Mouse (Mus musculus) large intestine, adult 2 months (tissue): ENCODE results near the gene Zswim4. TPM values are rescaled to one million over a fixed set of nuclear protein-coding genes. Genes with fewer than 3 reads are reported as not detected.

Source experiments
- DNase-seq: peaks from one replicate; pipeline ENCODE4 v3.0.0-alpha.2; 2012; ENCODE audit warnings: low read depth, low spot score
- WGBS: fragments of 180-500 bp; shearing (Covaris S2); methylation state at CpG from one replicate; pipeline ENCODE4 v1.1.7; 2018; 5-methylcytosine and 5-hydroxymethylcytosine counted together
- polyA plus RNA-seq: library from polyadenylated mRNA; depleted of rRNA; stranded (reverse); fragments of >200 nt; gene quantifications from 2 replicates; pipeline ENCODE4 v1.2.3, GENCODE M21; 2012

Zswim4 gene
- polyA plus RNA-seq, 1 experiment = 10.4 TPM

DNA sequence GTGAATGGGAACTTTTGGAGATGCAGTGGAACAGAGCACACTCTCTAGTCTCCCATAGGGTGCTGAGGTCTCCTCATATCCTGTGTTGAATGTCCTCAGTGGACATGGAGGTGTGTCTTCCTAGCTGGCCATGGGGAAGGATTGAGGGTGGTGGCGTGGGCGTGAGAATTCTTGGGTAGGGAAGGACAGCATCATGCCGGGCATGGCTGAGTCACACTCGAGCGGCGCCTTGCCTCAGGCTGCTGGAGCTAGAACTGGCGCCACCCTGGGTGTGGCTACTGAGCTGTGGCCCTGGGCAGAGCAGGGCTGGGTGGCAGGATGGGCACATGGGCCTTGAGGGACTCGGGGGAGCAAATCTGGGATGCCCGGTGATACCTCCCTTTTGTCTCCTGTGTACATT is 34.4 kb downstream of the Zswim4 start:
- no peak for DNase-seq
- WGBS = 8% methylated on average over 9 of the region's 9 CpGs

DNA sequence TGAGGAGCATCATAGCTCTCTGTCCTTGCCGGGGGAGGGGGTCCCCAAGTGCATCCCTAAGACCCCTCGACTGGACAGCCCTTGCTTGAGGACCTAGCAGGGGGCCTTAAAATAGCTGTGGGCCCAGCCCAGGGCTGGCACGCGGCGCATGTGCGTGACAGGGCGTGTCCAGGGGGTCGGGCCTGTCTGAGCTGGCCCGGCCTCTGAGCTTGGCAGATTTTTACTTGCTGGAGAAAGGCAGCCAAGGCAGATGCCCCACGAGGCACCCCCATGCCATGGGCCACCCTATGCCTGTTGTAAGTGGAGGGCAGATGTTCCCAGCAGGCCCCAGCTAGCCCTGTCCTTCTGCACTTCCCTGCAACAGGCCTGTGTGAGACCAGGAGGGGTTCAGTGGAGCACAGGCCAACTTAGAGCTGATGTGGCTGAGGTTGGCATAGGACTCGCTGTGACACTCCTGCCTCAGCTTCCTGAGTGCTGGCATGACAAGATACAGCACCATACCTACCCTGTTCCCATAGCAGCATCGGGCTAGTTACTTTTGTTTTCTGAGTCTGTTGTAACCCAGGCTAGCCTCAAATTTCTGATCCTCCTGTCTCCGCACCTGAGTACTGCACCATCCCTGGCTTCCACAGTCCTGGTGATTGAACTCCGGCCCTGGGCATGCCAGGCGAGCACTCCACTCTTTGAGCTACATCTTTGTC is 35.2 kb downstream of the Zswim4 start:
- DNase-seq = no peak
- 22% methylated on average over 15 of the region's 15 CpGs for WGBS

DNA sequence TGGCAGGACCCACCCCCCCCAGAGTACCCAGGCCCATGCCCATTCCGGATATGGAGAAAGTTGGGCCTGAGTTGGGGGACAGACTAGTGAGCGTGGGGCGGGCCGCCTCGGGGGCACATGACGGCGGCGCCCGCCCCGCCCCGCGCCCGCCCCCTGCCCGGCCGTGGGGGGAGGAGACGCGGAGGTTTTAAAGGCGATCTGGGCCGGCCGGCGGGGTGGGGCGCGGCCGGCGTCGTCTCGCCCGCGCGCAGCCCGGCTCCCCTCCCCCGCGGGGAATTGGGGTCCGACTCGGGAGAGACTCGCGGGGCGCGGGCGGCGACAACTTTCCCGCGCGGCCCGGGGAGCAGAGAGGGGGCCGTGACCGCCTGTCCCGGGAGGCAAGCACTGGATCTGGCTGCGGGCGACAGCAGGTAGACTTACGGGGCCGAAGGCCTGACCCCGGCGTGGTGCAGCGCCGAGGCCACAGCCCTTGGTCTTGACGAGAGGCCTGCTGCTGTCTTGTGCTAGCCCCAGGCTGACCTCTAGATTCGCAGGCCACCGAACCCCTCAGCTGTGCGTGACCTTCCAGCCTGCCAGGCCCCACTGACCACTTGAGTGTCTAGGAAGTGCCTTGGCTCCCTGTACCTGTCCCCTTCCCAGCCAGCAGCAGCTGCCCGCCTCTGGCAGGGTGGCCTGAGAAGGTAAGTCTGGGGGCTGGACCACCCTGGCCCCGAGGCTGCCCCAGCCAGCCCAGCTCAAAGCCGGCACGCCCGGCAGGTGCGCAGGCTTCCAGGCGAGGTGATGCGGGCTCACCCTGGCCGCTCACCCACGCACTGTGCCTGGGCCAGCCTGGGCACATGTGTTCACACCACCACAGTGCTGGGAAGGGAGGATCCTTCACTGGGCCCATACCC is 36.0 kb downstream of the Zswim4 start:
- WGBS = 2% methylated on average over 70 of the region's 70 CpGs
- DNase-seq = no peak

DNA sequence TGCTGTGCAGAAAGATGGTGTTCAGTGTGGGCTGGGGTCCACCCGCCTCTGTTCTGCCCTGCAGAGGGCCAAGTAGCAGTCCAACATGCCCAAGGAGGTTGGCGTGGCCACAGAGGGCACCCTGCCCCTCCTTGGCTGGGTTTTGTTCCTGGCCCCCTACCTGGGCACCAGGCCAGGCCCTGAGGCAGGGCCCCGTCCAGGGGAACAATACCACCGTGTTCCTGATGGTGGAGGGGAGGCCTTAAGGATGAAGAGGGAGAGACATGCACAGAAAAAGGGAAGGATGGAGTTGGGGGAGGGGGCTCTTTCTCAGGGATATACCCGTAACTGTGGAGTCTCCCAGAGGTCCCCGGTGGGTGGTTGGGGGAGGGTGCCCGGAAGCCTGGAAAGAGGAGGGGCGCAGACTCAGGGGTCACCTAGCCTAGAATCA is 36.7 kb downstream of the Zswim4 start:
- DNase-seq = no peak
- 44% methylated on average over 8 of the region's 8 CpGs for WGBS

DNA sequence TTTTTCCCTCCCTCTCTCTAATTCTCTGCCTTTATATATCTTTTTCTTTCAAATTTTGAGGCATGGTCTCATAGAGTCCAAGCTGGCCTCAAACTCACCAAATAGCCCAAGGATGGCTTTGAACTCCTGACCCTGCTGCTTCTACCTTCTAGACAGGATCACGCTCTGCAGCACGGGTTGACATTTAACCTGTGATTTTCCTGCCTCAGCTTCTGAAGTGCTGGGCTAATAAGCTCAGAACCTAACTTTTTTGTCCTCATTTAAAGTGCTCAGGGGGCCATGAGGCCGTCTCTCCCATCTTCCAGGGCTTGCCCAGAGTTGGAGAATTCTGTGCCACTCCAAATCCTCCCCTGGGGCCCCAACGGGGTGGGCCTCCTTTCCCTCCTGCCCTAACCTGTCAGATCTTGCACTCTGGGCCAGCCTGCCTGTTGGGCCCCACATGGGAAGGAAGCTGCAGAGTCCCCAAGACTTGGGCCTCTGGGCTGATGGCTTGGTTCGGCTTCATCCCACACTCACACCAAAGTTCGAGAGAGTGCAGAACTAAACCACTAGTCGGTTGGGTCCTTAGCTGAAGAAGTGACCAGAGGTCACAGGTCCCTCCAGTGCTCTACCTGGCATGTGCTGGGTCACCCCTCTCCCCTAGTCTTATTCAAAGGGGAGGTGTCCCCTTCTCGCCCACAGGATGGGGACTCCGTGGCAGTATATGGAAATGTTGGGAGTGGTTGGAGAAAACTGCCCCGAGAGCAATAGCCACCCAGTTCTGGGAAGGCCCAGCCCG is 37.3 kb downstream of the Zswim4 start:
- no peak for DNase-seq
- 58% methylated on average over 11 of the region's 11 CpGs for WGBS

DNA sequence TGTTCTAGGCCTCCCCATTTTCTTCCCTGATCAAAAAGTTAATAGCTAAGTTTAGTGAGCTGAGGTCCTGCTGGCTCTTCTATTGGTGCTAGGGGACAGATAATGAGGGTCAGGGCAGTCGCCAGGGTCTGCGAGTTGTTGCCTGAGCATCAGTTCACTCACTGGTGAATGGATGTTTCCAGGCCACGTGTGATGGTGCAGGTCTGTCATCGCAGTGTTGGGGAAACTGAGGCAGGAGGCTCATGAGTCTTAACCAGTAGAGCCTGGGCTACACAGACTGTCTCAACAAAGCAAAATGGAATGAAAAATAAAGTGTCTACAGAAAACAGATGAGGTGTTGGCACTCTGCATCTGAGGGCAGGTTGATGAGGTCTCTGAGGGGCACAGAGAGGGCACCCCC is 38.0 kb downstream of the Zswim4 start:
- DNase-seq = no peak
- 49% methylated on average over 4 of the region's 4 CpGs for WGBS

DNA sequence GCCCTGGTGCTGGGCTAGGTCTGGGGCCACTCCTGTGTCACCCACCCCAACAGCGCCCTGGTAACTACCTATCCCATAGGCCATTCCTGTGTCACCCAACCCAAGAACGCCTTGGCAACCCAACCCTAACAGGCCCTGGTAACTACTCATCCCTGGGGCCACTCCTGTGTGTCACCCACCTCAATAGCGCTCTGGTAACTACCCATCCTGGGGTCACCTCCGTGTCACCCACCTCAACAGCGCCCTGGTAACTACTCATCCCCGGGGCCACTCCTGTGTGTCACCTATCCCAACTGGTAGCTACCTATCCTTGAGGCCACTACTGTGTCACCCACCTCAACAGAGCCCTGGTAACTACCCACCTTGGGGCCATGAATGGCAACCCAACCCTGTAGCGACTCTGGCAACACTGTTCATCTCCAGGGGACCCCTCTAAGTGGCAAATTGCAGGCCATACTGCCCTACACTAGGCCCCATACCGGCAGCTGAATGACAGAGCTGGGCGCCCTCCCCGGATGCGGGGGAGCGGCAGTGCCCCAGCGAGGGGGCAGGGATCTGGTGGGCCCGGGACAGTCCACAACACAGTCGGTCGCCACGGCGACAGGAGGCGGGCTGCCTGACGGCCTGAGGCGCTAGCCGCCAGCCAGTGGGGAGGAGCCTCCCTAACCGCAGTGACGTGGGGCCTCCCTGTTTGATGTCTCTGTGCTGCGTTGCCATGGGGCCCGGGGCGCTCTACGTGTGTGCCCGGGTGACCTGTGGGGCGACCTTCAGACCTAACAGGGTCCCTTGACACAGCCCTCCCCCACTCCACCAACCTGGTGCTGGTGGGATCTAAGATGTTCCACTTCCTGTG is 38.7 kb downstream of the Zswim4 start:
- DNase-seq = no peak
- WGBS = 2% methylated on average over 30 of the region's 30 CpGs

DNA sequence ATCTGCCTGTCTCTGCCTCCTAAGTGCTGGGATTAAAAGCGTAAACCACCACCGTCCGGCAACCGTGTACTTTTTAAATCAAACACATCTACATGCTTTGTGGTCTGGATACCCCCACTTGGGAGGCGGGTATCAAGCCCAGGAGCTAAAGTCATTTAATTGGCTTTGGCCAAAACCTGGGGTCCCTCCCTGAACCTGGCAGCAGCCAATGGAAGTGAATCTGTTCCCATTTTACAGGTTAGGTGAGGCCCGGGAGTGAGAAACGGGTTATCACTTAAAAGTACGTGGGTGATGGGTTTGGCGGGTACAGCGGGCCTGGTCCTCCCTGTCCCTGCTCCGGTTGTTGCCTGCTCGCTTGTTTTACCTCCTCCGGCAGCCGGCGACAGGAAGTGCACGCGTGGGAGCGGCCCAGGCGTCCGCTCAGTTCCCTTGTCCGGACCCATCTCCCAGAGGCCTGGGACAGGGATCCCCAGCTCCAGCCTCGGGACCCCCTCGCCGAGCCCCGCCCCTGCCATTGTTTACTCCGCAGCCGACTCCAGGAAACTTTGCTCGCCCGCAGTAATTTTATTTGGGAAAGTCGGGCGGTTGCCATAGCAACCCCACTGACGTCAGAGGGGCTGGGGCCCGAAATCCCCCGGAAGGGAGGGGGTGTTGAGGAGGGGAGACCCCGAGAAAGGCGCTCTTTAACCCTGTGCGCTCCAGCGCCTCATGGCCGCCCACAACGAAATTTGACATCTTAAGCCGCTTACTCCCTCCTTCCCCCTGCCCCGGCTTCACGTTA is 39.5 kb downstream of the Zswim4 start:
- DNase-seq = no peak
- 5% methylated on average over 43 of the region's 43 CpGs for WGBS

DNA sequence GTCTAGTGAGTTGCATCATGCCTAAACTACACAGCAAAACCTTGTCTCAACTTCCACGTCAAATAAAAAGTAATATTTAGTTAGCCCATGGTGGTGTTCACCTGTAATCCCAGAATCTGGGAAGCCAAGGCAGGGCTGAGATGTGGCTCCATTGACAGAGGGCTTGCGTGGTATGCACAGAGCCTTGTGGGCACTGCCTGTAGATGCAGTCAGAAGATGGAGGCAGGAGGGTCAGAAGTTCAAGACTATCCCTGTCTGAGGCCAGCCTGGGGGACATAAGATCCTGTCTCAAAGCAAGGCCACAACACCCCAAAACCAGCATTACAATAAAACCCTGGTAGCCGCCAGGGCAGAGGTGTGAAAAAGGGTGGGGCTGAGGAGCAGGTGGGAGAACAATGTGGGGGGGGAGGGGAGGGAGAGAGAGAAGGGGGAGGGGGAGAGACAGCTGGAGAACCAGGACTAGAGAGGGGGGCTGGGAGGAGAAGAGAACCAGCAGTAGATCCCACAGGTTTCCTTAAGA is 42.6 kb downstream of the Zswim4 start:
- no peak for DNase-seq
- WGBS = 63% methylated on average over 3 of the region's 3 CpGs

DNA sequence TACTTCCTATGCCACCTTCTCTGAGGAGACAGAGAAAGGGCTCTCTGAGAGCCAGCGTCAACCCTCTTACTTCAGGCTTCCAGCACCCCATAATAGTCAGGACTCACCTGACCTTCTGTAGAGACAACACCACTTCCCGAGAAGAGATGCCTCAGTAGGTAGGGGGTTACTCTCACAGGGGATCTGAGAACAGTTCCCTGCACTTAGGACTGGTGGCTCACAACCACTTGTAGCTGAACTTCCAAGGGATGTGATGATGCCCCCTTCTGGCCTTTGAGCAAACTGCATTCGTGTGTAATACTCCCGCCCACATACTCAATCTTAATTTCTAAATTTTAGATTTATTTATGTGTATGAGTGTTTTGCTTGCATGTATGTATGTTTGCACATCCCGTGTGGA is 43.3 kb downstream of the Zswim4 start:
- no peak for DNase-seq
- 88% methylated on average over 5 of the region's 5 CpGs for WGBS

DNA sequence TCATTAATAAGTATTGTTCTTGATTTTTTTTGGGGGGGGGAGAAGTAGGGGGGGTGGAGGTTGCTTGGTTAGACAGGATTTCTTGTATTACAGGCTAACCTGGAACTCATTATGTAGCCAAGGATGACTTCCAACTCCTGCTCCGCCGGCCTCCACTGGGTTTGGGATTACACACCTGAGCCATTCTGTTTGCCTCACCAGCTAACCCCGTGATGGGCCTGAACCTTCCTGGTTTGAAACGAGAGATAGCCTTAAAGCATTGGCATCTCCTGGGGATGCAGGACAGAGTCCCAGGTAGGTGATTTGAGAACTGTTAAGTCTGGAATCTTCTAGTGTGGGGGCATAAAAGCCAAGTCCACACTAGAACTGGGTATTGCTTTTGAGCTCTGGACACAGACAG is 43.7 kb downstream of the Zswim4 start:
- no peak for DNase-seq
- 61% methylated on average over 4 of the region's 4 CpGs for WGBS

DNA sequence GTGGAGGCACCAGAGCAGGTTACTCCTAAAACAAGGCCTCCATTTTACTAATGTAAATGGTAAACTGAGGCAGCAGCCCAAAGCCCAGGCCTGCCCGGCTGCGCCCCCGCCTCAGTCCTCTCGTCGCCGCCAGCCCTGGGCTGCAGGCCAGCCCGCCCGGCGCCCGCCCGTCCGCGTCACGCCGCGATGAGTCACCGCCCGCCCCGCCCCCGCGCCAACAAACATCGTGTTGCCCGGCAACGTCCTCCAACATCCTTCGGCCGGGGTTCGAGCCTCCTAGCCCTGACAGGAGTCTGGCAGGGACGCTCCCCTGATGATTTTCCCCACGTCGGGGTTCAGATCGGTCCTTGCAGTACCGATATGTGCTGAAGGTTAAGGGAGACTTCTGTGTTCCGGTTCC is 44.3 kb downstream of the Zswim4 start:
- no peak for DNase-seq
- WGBS = 1% methylated on average over 33 of the region's 33 CpGs

DNA sequence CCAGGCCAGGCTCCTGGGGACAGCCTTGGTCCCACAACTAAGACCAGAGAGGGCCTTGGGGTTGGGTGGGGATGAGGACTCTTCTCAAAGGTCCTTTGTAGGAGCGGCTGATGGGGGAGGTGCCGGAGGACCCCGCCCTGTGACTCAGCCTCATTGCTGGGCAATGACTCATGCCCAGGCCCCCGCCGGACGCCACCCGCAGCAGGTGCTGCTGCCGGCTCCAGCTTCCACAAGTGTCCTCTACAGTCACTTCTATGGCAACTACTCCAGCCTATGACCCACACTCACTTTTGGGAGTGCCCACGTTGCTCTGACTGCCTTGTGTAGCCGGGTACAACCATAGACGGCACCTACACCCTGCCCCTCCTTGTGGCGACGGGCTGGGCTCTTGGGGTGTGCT is 44.8 kb downstream of the Zswim4 start:
- WGBS = 2% methylated on average over 13 of the region's 13 CpGs
- no peak for DNase-seq

DNA sequence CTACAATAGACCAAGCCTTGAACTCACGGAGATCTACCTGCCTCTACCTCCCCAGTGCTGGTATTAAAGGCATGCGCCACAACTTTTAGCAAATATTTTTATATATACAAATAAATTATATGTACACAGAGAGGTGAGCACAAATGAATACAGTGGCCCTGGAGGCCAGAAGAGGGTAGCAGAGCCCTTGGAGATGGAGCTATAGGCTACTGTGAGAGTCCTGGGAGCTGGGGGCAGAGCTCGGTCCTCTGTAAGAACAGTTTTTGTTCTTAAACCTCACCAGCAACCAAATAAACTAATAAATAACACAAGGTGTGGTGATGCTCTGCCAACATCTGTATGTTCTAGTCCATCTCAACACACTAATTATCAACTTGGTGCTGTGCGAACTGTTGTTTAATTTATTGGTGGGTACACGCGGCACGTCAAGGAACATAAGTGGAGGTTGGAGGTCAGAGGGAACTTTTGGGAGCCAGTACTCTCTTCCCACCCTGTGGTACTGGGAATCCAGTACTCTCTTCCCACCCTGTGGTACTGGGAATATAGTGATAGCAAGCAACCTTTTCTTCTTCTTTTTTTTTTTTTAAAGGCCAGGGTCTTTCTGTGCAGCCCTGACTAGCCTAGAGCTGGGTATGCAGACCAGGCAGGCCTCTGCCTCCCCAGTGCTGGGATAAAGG is 46.5 kb downstream of the Zswim4 start:
- no peak for DNase-seq
- WGBS = 94% methylated on average over 7 of the region's 7 CpGs

DNA sequence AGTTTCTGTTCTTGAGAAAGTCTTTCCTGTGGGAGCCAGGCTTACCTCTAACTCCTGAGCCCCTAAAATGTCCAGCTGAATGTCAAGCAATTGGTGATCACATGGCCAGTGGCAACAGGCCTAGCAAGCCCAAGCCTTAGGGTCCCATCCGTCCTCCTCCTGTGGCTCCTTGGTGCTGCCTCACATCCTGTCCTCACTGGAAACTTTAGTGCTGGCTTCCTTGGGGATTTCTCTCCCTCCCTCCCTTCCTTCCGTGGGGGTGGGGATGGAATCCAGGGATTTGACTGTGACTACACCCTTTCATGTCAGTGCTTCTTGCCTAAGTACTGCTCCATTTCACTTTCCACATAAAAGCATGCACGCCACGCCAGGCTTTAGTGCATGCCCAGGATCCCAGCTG is 47.3 kb downstream of the Zswim4 start:
- no peak for DNase-seq
- 59% methylated on average over 4 of the region's 4 CpGs for WGBS

DNA sequence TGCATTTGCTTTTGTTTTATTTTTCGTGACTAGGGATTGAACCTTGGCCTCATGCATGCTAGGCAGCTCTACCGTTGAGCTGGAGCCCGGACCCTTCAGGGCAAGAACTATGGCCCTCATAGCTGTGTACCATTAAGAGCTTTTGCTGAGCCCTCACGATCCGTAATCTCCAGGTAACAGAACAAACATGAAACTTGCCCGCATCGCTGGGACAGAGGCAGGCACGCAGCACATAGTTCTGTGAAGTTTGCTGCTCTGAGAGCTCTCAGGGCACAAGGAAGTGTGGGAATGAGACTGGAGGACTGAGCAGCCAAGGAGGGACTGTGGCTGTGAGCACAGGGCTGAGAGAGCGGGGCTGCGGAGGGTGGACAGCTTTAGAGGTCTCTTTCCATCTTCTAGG is 48.2 kb downstream of the Zswim4 start:
- 79% methylated on average over 10 of the region's 10 CpGs for WGBS
- no peak for DNase-seq

DNA sequence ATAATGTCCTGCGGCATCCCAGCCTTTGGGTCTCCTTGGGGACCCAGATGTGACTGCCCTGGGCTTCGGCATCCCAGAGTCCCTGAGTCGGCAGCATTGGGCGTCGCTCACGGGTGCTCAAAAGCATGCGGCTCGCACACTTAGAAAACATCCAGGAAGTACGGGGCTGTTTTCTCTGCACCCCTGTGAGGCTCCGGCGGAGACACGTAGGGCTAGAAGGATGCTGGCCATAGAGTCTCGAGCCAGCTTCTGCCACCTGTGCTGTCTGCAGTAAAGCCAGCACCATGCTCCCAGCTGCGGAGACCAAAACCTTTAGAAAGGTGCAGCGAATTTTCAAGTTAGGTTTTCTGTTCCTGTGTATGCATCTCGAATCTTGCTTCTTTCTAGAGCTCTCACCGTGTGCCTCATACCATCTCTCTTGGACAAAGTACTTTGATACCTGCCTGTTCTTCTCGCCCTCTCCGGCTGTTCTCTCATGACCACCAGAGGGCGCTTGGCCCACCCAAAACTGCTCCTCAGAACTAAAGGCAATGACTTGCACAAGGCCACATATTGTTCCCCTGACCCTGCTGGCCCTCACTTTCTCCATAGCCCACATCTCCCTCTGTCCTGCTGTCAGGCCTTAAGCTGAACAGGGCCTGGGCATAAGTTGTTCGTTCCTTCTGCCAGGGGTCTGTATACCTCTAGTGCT is 49.6 kb downstream of the Zswim4 start:
- no peak for DNase-seq
- 5% methylated on average over 21 of the region's 21 CpGs for WGBS
